Mouse (Mus musculus): Measurements from ENCODE around the gene B4gat1.
A peak's percentile ranks its signal among the peaks of the same experiment; 100 is the strongest.

B4gat1 gene

GRCm38 (mm10) chr19:5036577-5036976 is 2.0 kb upstream of the B4gat1 start:
- DNase-seq, result no peak

GRCm38 (mm10) chr19:5037678-5038571 is 701 bp upstream of the B4gat1 start:
- DNase-seq, result peak; percentile 76

- DNase-seq, result no peak
Observed at GRCm38 (mm10) chr19:5039301-5040114, 882 bp downstream of the B4gat1 start.

- peak; percentile 92 for DNase-seq
Observed at GRCm38 (mm10) chr19:5040862-5041523, 2.4 kb downstream of the B4gat1 start, which contains the start of gene Brms1. Brms1 (plus strand) TSS chr19:5041354.

GRCm38 (mm10) chr19:5041588-5041987 is 3.0 kb downstream of the B4gat1 start:
- DNase-seq, result no peak

GRCm38 (mm10) chr19:5045531-5045930 is 6.9 kb downstream of the B4gat1 start:
- no peak for DNase-seq

- DNase-seq, result peak; percentile 65
Observed at GRCm38 (mm10) chr19:5048138-5049056, 9.8 kb downstream of the B4gat1 start.

- DNase-seq, result no peak
Observed at GRCm38 (mm10) chr19:5049325-5049724, 10.7 kb downstream of the B4gat1 start.

GRCm38 (mm10) chr19:5050047-5050905 is 11.7 kb downstream of the B4gat1 start, which contains the start of gene Rin1:
Rin1 (plus strand) TSS chr19:5050481.
- DNase-seq, result no peak

- no peak for DNase-seq
Observed at GRCm38 (mm10) chr19:5051031-5051430, 12.4 kb downstream of the B4gat1 start.

- no peak for DNase-seq
Observed at GRCm38 (mm10) chr19:5051515-5051914, 12.9 kb downstream of the B4gat1 start.

GRCm38 (mm10) chr19:5052166-5052822 is 13.7 kb downstream of the B4gat1 start:
- DNase-seq, result no peak

GRCm38 (mm10) chr19:5052853-5053252 is 14.2 kb downstream of the B4gat1 start:
- DNase-seq, result no peak

GRCm38 (mm10) chr19:5053909-5054308 is 15.3 kb downstream of the B4gat1 start:
- DNase-seq, result peak; percentile 59

GRCm38 (mm10) chr19:5056251-5056650 is 17.6 kb downstream of the B4gat1 start:
- DNase-seq, result no peak

- no peak for DNase-seq
Observed at GRCm38 (mm10) chr19:5057876-5058775, 19.5 kb downstream of the B4gat1 start.

- no peak for DNase-seq
Observed at GRCm38 (mm10) chr19:5058801-5059771, 20.5 kb downstream of the B4gat1 start.

All from right cerebral cortex, postnatal 14 days (tissue).